Mouse (Mus musculus) T-cell, adult 2 months (primary cell): ENCODE measurements around the gene Plekhg5.

Experiments
- DNase-seq: peaks from one replicate; pipeline ENCODE4 v3.0.0; 2022; ENCODE audit warnings: low spot score

Plekhg5 gene

GRCm38 (mm10) chr4:152146033-152146827 lies 73.9 kb downstream of the Plekhg5 start:
- no peak for DNase-seq

DNA sequence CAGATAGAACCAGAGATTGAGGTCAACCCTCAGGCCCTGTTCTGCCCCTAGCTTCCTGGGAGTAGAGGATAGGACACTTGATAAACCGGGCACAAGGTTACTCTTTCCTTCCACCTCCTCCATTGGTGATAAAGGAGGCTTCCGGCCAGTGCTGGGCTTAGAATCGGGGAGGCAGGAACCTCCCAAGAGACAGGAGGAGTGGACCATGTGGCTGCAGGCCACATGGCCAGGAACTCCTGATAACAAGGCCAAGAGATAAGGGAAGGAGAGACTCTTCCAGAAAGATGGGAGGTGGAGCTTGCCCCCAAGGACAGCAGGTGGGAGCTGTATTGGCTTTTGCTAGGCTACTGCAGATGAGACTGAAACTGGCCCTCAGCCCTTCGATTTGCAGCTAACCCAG lies 78.2 kb downstream of the Plekhg5 start:
- no peak for DNase-seq

- DNase-seq: no peak
Observed at GRCm38 (mm10) chr4:152151451-152151965, 79.2 kb downstream of the Plekhg5 start.

DNA sequence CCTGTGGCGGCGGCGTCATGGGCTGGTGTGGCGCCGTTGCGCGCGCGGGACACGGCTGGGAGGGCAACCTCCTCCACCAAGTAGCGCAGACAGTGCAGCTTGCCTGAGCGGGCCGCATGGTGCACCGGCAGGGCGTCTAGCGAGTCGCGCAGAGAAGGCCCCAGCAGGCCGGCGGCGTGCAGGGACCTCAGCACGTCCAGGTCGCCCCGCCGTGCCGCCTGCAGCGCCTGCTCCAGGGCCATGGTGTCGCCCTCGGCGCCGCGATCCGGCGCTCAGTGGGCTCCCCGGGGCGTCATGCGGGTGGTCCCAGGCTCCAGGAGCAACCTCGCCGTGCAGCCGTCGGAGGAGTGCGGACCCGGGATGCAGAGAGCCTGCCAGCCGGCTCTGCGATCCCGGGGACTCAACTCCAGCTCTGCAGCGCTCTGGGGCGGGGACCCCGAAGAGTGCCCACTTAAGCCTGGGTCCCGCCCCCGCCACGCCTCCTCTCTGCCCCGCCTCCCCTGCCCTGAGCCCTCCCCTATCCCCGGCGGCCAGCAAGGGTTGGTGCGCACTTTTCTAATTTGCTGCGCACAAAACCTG lies 79.8 kb downstream of the Plekhg5 start, which contains the start of gene Espn:
Gene Espn, minus strand, starts transcription at position 406 of the 579 bp plus-strand sequence.
- DNase-seq: no peak

DNA sequence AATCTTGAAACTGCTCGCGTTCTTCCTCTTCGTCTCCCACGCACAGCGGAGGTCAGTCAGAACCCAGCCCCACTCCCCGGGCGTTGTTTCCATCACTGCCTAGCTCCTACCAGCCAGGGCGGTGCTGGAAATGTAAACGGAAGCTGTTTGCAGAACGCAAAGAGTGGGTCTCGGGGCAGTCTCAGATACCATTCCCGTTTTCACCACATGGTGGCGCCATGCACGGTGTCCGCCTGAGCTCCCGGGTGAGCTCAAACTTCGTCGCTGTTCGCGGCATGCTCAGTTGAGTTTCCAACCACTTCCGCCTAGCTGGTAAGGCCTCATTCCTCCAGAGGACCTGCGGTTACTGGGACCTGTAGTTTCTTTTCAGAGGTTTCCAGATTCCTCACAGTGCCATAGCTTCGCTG lies 81.5 kb downstream of the Plekhg5 start:
- peak; percentile 93 for DNase-seq

- no peak for DNase-seq
Observed at GRCm38 (mm10) chr4:152155019-152155418, 82.7 kb downstream of the Plekhg5 start.

GRCm38 (mm10) chr4:152157779-152158584 lies 85.7 kb downstream of the Plekhg5 start:
- peak; percentile 64 for DNase-seq

DNA sequence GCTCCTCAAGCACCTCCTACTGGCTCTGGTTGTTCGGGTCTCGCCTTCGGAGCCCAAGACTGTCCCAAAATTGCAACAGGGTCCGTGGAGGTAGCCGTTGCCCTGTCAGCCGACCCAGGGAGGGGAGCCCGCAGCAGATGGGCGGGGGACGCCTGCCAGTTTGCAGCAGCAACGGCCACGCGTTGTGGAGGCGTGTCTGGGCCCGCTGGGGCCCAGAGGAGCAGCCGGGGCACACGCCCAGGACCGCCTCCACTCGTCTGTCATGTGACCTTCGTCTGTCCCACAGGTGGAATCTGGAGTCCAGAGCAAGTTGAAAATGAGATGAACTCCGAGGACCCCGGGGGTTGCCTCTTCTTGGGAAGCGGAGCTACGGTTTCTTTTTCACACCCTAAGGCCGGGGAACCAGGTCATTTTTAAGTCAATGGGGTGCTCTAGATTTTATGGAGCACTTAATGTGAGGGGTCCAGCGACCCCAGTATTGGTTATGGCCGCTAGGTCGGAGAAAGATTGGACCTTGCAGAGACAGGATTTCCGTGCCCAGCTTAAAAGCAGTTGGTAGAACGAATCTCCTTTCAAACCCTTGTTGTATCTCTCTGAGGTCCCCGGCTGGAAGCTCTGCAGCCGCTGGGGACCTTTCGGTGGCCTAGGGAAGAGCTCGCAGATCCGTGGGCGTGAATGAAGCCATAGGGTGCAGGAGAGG lies 86.4 kb downstream of the Plekhg5 start, which contains the start of gene Hes2:
Gene Hes2, plus strand, starts transcription at position 283 of the 700 bp plus-strand sequence.
- DNase-seq: no peak

- no peak for DNase-seq
Observed at GRCm38 (mm10) chr4:152159285-152159678, 87.0 kb downstream of the Plekhg5 start.

DNA sequence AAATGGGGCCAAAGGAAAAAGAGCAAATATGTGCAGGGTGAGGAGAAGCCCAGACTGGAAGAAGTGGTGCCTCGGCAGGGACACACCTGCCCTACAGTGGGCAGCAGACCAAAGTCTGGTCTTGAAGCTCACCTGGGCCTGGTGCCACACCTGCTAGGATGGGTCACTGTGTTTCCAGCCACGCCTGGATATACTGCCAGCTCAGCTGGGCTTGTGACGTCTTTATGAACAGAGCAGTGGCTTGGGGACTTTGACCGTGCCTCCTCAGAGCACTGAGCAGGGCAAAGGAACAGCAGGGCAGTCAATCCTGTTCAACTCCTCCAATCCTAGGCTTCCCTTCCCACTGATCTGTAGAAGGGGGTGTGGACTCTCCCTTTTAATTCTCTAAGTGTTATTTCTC lies 88.5 kb downstream of the Plekhg5 start:
- DNase-seq: no peak

GRCm38 (mm10) chr4:152161601-152162000 lies 89.3 kb downstream of the Plekhg5 start:
- no peak for DNase-seq

- DNase-seq: no peak
Observed at GRCm38 (mm10) chr4:152162748-152163147, 90.5 kb downstream of the Plekhg5 start.
